Mouse (Mus musculus) erythroid progenitor cell, adult 5-6 weeks (primary cell): Measurements from ENCODE around the gene Proser2. TPM values are rescaled to one million over a fixed set of nuclear protein-coding genes. Genes with fewer than 3 reads are reported as not detected.
"Not testable (repeated sequence)": the region's sequence is repeated elsewhere in the genome, so short reads cannot be mapped to it uniquely, and the experiment has no call there.

ENCODE experiments used
- ATAC-seq: replicated peaks from 2 replicates; pipeline ENCODE4 v1.8.0; 2016; ENCODE audit warnings: moderate number of reproducible peaks, mild to moderate bottlenecking, moderate TSS enrichment, inconsistent platforms; ENCODE audit not compliant: poor library complexity, low FRiP score, severe bottlenecking
- total RNA-seq, 2 experiments: library from RNA; stranded (forward) in 1 of 2; stranded (reverse) in 1 of 2; fragments of 150-400 nt in 1 of 2; fragments of 186-747, 209-891 nt in 1 of 2; gene quantifications; 2 replicates each; pipeline versions ENCODE4 v1.2.3 to v1.2.4; 2015 to 2017; ENCODE audit warnings: low replicate concordance in 2 of 2

The Proser2 gene
- total RNA-seq, 2 experiments from 2014 or later = not detected

GRCm38 (mm10) chr2:6140572-6141161, 10.7 kb upstream of the Proser2 start:
- no peak for ATAC-seq

GRCm38 (mm10) chr2:6133871-6134270, 3.9 kb upstream of the Proser2 start:
- no peak for ATAC-seq

- ATAC-seq = no peak
Measured at GRCm38 (mm10) chr2:6128881-6129280, 1.1 kb downstream of the Proser2 start.

- ATAC-seq = peak; percentile 30; the same call in 1 of the 2 replicates
Measured at GRCm38 (mm10) chr2:6128136-6128805, 1.7 kb downstream of the Proser2 start.

- no peak for ATAC-seq
Measured at GRCm38 (mm10) chr2:6123046-6123445, 7.0 kb downstream of the Proser2 start.

GRCm38 (mm10) chr2:6121091-6121490, 8.9 kb downstream of the Proser2 start:
- no peak for ATAC-seq

- 0 out of 2 replicates have a peak, but pooled peaks have one; percentile 10 for ATAC-seq
Measured at GRCm38 (mm10) chr2:6118246-6118645, 11.8 kb downstream of the Proser2 start.

GRCm38 (mm10) chr2:6113792-6114191, 16.2 kb downstream of the Proser2 start:
- ATAC-seq = no peak

- no peak for ATAC-seq
Measured at GRCm38 (mm10) chr2:6112619-6113018, 17.4 kb downstream of the Proser2 start.

- ATAC-seq = no peak
Measured at GRCm38 (mm10) chr2:6105437-6105836, 24.6 kb downstream of the Proser2 start.

GRCm38 (mm10) chr2:6100755-6101154, 29.3 kb downstream of the Proser2 start:
- no peak for ATAC-seq

GRCm38 (mm10) chr2:6100027-6100749, 29.8 kb downstream of the Proser2 start:
- no peak for ATAC-seq

- ATAC-seq = no peak
Measured at GRCm38 (mm10) chr2:6099443-6099842, 30.6 kb downstream of the Proser2 start.

GRCm38 (mm10) chr2:6098924-6099323, 31.1 kb downstream of the Proser2 start:
- no peak for ATAC-seq

- no peak for ATAC-seq
Measured at GRCm38 (mm10) chr2:6097113-6097716, 32.8 kb downstream of the Proser2 start.

- not testable (repeated sequence) for ATAC-seq
Measured at GRCm38 (mm10) chr2:6089941-6090340, 40.1 kb downstream of the Proser2 start.

- ATAC-seq = no peak
Measured at GRCm38 (mm10) chr2:6087151-6087550, 42.9 kb downstream of the Proser2 start.

GRCm38 (mm10) chr2:6085622-6086530, 44.1 kb downstream of the Proser2 start:
- no peak for ATAC-seq

- no peak for ATAC-seq
Measured at GRCm38 (mm10) chr2:6083696-6084095, 46.3 kb downstream of the Proser2 start.

- ATAC-seq = no peak
Measured at GRCm38 (mm10) chr2:6082615-6083014, 47.4 kb downstream of the Proser2 start.
